Mouse (Mus musculus) megakaryocyte progenitor cell, adult 5-6 weeks (primary cell): ENCODE measurements around the gene Txlng. TPM values are rescaled to one million over a fixed set of nuclear protein-coding genes. Genes with fewer than 3 reads are reported as not detected.

Source experiments
- ATAC-seq: replicated peaks from 2 replicates; pipeline ENCODE4 v1.8.0; 2016; ENCODE audit warnings: mild to moderate bottlenecking, moderate TSS enrichment, inconsistent platforms; ENCODE audit not compliant: poor library complexity
- total RNA-seq, 2 experiments: library from RNA; stranded (forward) in 1 of 2; stranded (reverse) in 1 of 2; fragments of 157-497, 149-512 nt in 1 of 2; fragments of 200-1000 nt in 1 of 2; gene quantifications; 2 replicates each; pipeline versions ENCODE4 v1.2.3 to v1.2.4; 2015 to 2017

Gene Txlng
- total RNA-seq, 2 experiments from 2014 or later = 30.1 to 35.8 TPM

DNA sequence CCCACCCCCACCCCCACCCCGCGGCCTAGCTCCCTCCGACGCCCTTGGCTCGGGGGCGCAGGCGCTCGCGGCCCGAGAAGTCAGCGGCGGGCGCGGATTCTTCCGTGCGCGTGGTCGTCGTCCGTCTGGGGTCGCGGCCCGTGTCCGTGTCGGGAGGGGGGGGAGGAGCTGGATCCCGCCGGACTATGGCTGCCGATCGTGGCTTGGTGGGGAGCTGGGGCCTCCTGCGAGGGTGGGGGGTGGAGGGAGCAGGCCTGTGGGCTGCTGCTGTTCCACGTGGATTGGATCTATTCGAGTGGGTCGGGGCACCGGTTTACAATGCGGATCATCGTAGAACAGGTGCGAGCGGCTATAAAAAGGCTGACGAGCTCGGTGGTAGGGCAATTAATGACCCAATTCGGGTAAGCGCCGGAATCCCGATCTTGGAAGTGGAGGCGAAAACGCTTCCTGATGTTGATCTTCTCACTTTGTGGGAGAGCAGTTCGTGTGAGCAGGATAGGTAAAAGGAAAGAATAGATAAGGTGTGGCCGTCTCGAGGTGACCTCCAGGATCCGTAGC lies 68.2 kb downstream of the Txlng start:
- ATAC-seq = 0 out of 2 replicates have a peak, but pooled peaks have one; percentile 2

DNA sequence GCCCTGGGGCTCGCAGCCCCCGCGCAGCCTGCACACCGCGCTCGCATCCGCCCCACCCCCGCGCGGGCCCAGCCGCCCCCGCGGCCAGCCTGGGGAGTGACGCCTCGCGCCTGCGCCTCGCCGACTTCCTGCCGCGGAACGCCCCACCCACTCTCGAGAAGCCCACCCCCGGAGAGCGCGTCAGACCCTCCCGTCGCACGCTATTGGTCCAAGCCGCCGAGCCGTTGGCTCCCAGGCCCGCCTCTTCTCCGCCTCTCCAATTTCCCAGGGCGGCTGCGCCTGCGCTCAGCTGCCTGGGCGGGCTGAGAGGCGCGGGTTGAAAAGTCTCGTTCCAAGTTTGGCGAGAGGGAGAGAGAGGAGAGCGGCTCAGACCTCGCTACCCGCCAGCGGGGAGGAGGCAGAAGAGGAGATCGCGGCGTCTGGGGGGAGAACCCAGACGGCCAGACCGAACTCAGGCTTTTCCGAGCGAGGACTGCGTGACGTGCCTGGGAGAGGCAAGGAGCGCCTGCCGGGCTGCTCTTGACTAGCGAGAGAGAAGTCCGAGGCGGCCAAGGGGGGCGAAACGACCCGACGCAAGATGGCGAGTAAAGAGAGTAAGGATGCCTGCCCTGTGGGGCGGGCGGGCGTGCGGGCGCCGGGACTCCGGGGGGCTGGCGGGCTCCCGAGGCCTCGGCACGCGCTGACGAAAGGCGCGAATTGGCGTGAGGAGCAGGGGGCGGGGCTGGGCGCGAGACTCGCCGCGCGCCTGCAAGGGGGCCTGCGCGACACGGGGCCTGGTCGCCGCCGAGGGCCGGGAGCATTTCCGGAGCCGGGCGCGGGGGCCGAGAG lies 68.9 kb downstream of the Txlng start, which contains the start of gene Rbbp7:
Gene Rbbp7 (plus strand): TSS at position 288 of the 828 bp plus-strand sequence.
- ATAC-seq = peak; percentile 86

DNA sequence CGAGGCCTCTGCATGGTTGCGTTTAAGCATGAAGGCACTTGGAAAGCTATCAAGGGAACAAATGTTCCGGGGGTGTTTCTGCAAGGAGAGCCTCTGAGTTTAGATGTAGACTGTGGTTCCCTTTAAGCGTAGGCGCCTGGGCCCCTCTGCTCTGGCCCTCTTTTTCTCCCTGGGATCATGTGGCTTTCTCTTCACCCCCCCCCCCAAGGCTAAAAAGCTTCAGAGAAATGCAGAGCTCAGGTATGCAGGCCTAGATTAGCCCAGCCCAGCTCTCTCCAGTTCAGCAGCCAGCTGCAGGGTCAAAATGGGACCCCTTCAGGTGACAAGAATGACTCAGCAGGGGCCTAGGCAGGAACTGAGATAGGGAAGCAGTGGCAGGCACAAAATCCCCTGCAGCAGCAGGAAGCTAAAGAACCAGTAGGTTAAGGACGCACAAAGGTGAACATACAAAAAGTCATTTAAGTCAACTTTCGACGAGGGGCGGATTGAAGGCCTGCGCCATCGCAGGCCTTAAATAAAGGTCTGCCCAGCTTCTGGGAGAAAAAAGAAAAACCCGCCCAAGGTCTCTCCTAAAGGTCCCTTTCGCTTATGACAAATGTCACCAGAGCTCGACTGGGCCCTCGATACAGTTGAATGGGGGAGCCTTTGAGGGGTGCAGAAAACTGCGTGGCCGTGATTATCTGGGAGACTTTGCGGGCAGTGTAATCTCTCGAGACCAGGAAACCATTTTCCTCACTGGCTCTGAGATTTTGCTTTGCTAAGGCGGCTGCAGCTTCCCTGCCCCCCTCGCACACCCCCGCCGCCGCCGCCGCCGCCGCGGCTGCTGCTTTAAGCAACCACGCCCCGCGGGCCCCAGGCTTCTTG lies 69.8 kb downstream of the Txlng start:
- ATAC-seq = 0 out of 2 replicates have a peak, but pooled peaks have one; percentile 11

DNA sequence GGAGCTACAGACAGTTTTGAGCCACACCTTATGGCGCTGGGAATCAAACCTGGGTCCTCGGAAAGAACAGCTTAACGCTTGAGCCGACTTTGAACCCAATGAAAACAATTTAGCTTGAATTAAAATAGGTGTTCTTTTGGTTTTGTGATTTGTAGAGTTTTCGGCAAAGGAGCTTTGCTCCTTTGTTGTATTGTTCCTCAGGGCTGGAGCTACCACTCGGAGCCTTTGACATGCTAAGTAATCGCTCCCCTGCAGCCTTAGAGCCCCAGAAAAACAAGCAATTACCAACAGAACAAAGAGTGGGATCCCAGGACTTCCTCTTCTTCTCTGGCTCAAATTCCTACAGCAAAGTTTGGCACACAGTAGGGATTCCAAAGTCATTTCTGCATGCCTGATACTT lies 73.2 kb downstream of the Txlng start:
- ATAC-seq = no peak

DNA sequence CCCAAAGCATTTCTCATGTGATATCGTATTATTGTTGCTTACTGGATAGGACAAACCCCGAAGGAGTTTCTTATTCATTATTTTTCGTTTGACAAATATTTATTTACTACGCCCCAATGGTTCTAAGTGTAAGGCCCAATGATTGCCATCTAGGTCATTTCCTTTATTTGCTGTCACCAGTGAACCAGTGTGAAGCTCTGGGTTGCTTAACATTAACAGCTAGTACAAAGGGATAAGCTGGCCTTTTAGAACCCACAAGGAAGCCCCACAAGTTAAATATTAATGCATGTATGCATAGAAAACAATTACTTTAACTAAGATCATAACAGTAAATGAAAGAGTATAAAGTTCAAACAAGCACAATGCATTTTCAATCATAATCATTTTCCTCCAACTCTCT lies 74.9 kb downstream of the Txlng start:
- no peak for ATAC-seq

DNA sequence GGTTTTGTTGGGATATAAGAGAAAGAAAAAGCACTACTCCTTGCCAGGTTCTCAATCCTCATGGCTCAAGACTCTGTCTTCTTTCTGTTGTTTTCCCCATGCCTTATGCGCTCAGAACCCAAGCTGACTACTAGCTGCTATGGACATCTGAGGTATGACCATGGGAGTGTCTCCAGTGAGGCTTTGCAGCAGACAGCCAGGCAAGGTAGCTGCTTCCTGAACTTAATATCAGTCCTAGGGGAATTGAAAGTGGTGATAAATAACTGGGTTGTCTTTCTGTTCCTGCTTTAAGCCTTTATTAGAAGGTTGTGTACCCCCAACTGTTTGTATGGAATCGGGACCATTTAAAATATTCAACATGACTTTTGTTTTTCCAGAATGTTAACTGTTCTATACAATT lies 76.8 kb downstream of the Txlng start:
- peak; percentile 29; the same call in 1 of the 2 replicates for ATAC-seq

DNA sequence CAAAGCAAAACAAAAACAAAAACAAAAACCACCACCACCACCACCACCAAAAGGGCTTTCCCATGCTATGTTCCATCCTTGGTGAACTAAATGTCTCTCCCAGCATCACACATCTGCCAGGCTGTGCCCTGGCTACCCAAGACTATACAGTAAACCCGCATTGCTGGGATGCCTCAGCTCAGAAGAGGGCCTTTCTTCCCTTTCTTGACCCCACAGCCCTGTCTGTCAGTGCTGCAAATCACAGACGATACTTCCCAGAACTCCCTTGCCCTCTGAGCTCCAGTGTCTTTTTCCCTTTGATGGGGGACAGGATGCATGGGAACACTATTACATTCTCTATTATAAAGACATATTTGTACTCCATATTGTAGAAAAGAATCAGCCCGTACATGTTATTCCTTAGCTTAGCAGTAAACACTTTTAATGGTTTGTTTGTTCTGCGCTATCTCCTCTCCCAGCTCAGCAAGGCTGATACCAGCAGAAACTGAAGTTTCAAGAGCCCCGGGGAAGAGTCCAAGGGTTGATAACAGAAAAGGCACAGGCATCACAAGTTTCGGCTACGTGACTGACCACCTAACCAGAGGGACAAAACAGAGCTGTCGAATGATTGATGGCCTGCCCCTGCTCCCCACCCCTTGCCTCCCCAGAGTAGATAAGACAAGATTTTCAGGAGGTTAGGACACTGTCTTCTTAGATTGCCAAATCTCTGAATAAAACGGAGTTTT lies 80.4 kb downstream of the Txlng start:
- ATAC-seq = no peak

DNA sequence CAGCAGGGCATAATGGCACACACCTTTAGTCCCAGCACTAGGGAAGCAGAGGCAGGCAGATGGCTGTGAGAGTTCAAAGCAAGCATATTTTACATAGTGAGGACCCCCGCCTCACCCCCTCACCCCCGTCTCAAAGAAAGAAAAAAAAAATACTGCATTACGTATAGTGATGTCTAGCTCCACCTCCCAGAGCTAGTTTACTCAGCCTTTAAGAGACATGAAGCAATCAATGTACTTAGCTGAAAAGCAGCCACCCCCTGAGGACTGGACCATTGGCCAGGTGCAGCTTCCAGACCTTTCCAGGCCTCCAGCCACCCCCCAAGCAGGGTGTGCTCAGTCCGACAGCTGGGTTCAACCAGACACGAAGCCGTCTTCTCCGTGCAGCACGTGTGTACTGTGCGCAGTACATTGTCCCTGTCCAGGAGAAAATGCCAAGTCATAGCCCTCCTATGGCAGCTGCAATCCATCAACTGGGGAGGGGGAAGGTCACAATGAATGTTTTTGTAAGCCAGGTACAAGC lies 93.1 kb downstream of the Txlng start:
- ATAC-seq = peak; percentile 58

DNA sequence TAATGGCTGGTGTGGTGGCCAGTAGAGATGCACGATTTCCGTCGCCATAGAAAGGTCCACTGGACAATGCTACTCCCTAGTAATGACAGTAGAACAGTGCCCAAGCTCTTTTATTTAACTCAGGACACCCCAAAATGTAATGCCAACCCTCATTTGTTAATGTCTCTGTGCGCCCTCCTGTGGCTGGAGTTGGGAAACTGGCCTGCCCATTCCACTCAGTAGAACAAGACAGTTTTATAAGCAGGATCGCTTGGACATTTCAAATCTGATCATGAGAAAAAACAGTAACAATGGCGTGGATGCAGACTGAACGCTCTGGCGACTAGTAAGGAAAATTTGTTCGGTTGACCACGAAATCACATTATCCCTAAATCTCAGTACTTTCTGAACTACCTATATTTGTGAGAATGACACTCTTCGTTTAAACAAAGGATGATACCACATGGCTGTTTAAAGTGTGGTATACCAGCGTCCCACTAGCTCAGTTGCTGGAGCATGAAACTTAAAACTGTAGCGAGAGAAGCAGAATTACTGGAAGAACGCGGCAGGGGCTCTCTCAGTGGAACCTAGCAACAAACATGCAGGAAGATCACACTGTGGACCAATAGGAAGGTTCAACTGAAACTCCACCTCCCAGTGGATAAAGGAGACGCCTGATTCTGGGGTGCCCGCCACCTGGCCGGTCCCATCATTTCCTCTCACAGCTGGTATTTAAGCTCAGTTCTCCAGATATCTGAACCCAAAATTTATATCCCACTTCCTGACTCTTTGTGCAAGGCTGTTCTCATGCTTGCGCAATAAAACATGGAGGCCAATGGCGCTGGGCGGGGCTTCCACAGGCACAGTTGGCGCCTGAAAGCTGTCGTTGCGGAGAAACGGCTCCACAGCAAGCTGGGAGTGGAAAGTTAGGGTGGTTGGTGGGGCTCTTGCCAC lies 94.0 kb downstream of the Txlng start:
- peak; percentile 85 for ATAC-seq

DNA sequence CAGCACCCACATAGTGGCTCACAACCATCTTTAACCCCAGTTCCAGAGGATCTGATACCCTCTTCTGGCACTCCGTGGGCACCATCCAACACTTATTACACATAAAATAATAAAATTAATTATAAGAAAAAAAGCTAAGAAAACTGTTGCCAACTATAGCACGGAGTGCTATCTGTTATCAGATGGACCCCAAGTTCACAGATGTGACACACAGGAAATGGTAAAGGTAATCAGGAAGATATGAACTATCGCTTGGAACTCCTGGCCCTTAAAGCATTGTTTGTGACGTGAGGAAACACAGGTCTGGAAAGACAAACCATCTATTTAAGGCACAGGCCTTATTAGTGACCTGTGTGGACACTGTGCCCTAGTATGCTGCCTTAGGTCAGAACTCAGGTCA lies 99.2 kb downstream of the Txlng start:
- ATAC-seq = no peak

Other genes starting within 250 kb of the Txlng start
- gene Reps2, start 185.8 kb downstream of the Txlng start, total RNA-seq (2015) = 2.0 and 2.5 TPM in 2 replicates
- 0.71 and 1.3 TPM in 2 replicates for gene Reps2, start 185.8 kb downstream of the Txlng start, total RNA-seq (2017)
- 354 and 385 TPM in 2 replicates for gene Rbbp7, start 69.1 kb downstream of the Txlng start, total RNA-seq (2015)
- 267 and 297 TPM in 2 replicates for gene Rbbp7, start 69.1 kb downstream of the Txlng start, total RNA-seq (2017)
- 24.1 and 28.3 TPM in 2 replicates for gene Syap1, start 59.0 kb upstream of the Txlng start, total RNA-seq (2015)
- gene Syap1, start 59.0 kb upstream of the Txlng start, total RNA-seq (2017) = 40.3 and 45.7 TPM in 2 replicates
- 131 and 148 TPM in 2 replicates for gene Ctps2, start 71.8 kb upstream of the Txlng start, total RNA-seq (2015)
- gene Ctps2, start 71.8 kb upstream of the Txlng start, total RNA-seq (2017) = 65.1 and 65.6 TPM in 2 replicates
- not detected in 2 replicates for gene S100g, start 135.1 kb upstream of the Txlng start, total RNA-seq (2015)
- gene S100g, start 135.1 kb upstream of the Txlng start, total RNA-seq (2017) = not detected in 2 replicates